Mouse (Mus musculus): ENCODE measurements around the gene Rcc2.
A peak's percentile ranks its signal among the peaks of the same experiment; 100 is the strongest.

The Rcc2 gene

DNA sequence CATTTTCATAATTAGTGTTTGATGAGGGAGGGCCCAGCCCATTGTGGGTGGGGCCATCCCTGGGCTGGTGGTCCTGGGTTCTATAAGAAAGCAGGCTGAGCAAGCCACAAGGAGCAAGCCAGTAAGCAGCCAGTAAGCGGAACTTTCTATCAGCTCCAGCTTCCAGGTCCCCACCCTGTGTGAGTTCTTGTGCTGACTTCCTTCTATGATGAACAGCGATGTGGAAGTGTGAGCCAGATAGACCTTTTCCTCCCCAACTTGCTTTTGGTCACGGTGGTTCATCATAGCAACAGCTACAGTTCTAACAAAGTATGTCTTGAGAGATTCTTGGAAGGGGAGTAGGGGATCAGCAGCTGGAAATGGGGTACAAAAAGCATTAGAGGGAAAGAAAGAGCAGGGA lies 65.6 kb downstream of the Rcc2 start:
- DNase-seq: no peak

DNA sequence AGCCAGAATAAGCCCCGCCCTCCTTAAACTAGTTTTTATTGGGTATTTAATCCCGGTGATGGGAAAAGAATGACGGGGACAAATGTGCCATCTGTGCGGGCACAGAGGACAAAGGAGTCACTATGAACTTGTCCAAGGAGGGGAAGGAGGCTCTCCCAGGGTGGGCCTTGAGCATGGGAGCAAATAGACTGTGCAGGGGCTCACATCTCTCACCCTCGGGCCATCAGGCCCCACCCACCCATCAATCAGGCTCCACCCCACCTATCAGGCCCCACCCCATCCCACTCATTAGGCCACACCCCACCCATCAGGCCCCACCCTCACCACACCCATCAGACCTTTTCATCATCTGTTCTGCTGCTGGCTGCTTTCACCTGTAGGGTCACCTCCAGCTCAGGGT lies 68.6 kb downstream of the Rcc2 start:
- DNase-seq: no peak

DNA sequence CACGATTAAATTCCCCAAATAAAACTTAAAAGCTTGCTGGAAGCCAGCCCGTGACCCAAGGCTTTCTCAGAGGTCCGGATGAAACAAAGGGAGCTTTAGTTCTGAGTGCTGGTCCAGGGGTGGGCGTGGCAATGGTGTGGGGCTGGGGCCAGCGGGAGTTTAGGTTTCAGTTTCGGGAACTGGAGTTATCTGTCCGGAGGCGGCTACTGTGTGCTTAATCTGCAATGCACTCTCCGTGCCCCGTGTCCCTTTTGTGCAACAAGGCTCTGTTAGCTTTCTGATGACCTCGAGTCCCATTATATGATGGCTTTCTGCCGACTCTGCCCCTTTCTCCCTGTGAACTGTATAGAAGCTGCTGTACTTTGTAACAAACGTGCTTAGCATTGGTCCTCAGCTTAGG lies 70.1 kb downstream of the Rcc2 start:
- peak; percentile 17 for DNase-seq

DNA sequence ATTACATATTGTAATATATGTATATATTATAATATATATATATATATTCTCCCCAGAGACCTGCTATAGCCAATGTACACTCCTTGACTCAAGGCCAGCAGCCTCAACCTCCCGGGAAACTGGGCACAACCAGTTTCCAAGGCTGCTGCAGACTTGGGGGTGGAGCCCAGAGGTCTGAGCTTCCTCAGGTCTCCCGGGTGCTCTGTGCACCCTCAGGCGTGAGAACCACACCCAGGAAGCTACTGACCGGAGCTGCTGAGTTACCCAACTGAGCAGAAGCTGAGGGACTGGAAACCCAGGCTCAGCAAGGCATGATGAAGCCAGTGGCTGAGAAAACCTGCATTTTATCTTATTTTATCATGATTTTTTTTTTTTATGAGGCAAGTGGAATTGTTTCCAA lies 70.8 kb downstream of the Rcc2 start:
- DNase-seq: no peak

All from kidney, adult 9 months (tissue).